Mouse (Mus musculus) heart, embryonic 11.5 days (tissue): ENCODE measurements at regions not wholly inside any gene's neighbourhood (a gene's known extent, or its start where the extent isn't known, plus 50 kb on each side); places are given as distances from the start of the nearest gene placed in this dataset.

Experiments used
- ATAC-seq: fragments of 200-750 bp; cut with Nextera tagmentation; replicated peaks from 2 replicates; pipeline ENCODE4 v1.8.0; 2017; ENCODE audit warnings: moderate library complexity; ENCODE audit not compliant: insufficient number of reproducible peaks, low FRiP score, low TSS enrichment
- H3K27ac ChIP-seq: fragments of 300-500 bp; sonication (generic); 2 replicates; pipeline ENCODE4 v1.5.1; 2014; ENCODE audit warnings: mild to moderate bottlenecking, low read depth, low read length
- H3K27me3 ChIP-seq: fragments of 300-500 bp; sonication (generic); 2 replicates; pipeline ENCODE4 v1.6.1; 2014; ENCODE audit warnings: mild to moderate bottlenecking, low read length, mixed read lengths; ENCODE audit not compliant: control insufficient read depth, insufficient read depth
- H3K36me3 ChIP-seq: fragments of 300-500 bp; sonication (generic); 2 replicates; pipeline ENCODE4 v1.6.1; 2014; ENCODE audit warnings: mild to moderate bottlenecking, low read length, moderate library complexity, mixed read lengths; ENCODE audit not compliant: control insufficient read depth, insufficient read depth
- H3K4me1 ChIP-seq: fragments of 300-500 bp; sonication (generic); 2 replicates; pipeline ENCODE4 v1.6.1; 2014; ENCODE audit warnings: low read length; ENCODE audit not compliant: control insufficient read depth, insufficient read depth
- H3K4me2 ChIP-seq: fragments of 300-500 bp; sonication (generic); 2 replicates; pipeline ENCODE4 v1.6.1; 2014; ENCODE audit warnings: mild to moderate bottlenecking, moderate library complexity
- H3K4me3 ChIP-seq: fragments of 300-500 bp; sonication (generic); 2 replicates; pipeline ENCODE4 v1.5.1; 2014; ENCODE audit warnings: low read depth, low read length
- H3K9ac ChIP-seq: fragments of 300-500 bp; sonication (generic); 2 replicates; pipeline ENCODE4 v1.6.1; 2014; ENCODE audit warnings: mild to moderate bottlenecking, low read depth, low read length, moderate library complexity
- H3K9me3 ChIP-seq: fragments of 300-500 bp; sonication (generic); replicated peaks from 2 replicates; pipeline ENCODE4 v1.6.1; 2016; ENCODE audit warnings: low read length; ENCODE audit not compliant: control insufficient read depth
- WGBS: fragments of 180-500 bp; shearing (Covaris S2); extraction: QIAGEN DNeasy Blood & Tissue Kit; methylation state at CpG from one replicate; pipeline ENCODE4 v1.1.7; 2014; ENCODE audit not compliant: insufficient replicate concordance; 5-methylcytosine and 5-hydroxymethylcytosine counted together

GRCm38 (mm10) chr4:89082838-89083237, 54.1 kb upstream of the Mtap start:
- H3K27me3 ChIP-seq, result no peaks in the 10 kb centered on the region
- no peaks in the 10 kb centered on the region for H3K4me1 ChIP-seq
- no peaks in the 10 kb centered on the region for H3K9me3 ChIP-seq
- H3K9ac ChIP-seq, result no peak overlapping the region
- H3K27ac ChIP-seq, result no peak overlapping the region
- no peak for ATAC-seq
- WGBS, result 37% methylated on average over 3 of the region's 3 CpGs
- no peak overlapping the region for H3K4me2 ChIP-seq
- no peaks in the 10 kb centered on the region for H3K36me3 ChIP-seq
- no peak overlapping the region for H3K4me3 ChIP-seq

GRCm38 (mm10) chr4:89078485-89078884, 58.4 kb upstream of the Mtap start:
- no peaks in the 10 kb centered on the region for H3K9me3 ChIP-seq
- WGBS, result 92% methylated on average over 9 of the region's 9 CpGs
- no peaks in the 10 kb centered on the region for H3K27me3 ChIP-seq
- H3K9ac ChIP-seq, result no peak overlapping the region
- H3K36me3 ChIP-seq, result no peaks in the 10 kb centered on the region
- H3K4me3 ChIP-seq, result no peak overlapping the region
- no peak for ATAC-seq
- no peak overlapping the region for H3K27ac ChIP-seq
- no peak overlapping the region for H3K4me2 ChIP-seq
- no peaks in the 10 kb centered on the region for H3K4me1 ChIP-seq

GRCm38 (mm10) chr4:89074705-89075104, 62.2 kb upstream of the Mtap start:
- Histone ChIP-seq H3K27ac (no peak overlapping the region), H3K9ac (no peak overlapping the region), H3K36me3 (no peaks in the 10 kb centered on the region), H3K4me1 (no peaks in the 10 kb centered on the region), H3K4me3 (no peak overlapping the region), H3K27me3 (no peaks in the 10 kb centered on the region), H3K4me2 (no peak overlapping the region), H3K9me3 (no peaks in the 10 kb centered on the region)
- no peak for ATAC-seq
- WGBS, result 66% methylated on average over 4 of the region's 4 CpGs

GRCm38 (mm10) chr4:89070430-89070829, 66.5 kb upstream of the Mtap start:
- no peaks in the 10 kb centered on the region for H3K36me3 ChIP-seq
- H3K4me1 ChIP-seq, result no peaks in the 10 kb centered on the region
- H3K27ac ChIP-seq, result no peak overlapping the region
- no peaks in the 10 kb centered on the region for H3K27me3 ChIP-seq
- H3K9ac ChIP-seq, result no peak overlapping the region
- H3K4me3 ChIP-seq, result no peak overlapping the region
- 70% methylated on average over 2 of the region's 2 CpGs for WGBS
- no peaks in the 10 kb centered on the region for H3K9me3 ChIP-seq
- H3K4me2 ChIP-seq, result no peak overlapping the region
- no peak for ATAC-seq

- Histone ChIP-seq H3K9me3 (no peaks in the 10 kb centered on the region), H3K4me2 (no peak overlapping the region), H3K36me3 (no peaks in the 10 kb centered on the region), H3K4me1 (no peaks in the 10 kb centered on the region), H3K4me3 (no peak overlapping the region), H3K9ac (no peak overlapping the region), H3K27ac (no peak overlapping the region), H3K27me3 (no peaks in the 10 kb centered on the region)
- WGBS, result 89% methylated on average over 7 of the region's 7 CpGs
- ATAC-seq, result no peak
These were observed 72.5 kb upstream of the Mtap start for GRCm38 (mm10) chr4:89064401-89064800.

- H3K4me1 ChIP-seq, result no peaks in the 10 kb centered on the region
- H3K9ac ChIP-seq, result no peak overlapping the region
- no peaks in the 10 kb centered on the region for H3K9me3 ChIP-seq
- no peak overlapping the region for H3K4me2 ChIP-seq
- H3K27me3 ChIP-seq, result no peaks in the 10 kb centered on the region
- no peaks in the 10 kb centered on the region for H3K36me3 ChIP-seq
- H3K27ac ChIP-seq, result no peak overlapping the region
- 84% methylated on average over 1 of the region's 1 CpGs for WGBS
- H3K4me3 ChIP-seq, result no peak overlapping the region
- no peak for ATAC-seq
These were observed 74.5 kb upstream of the Mtap start for GRCm38 (mm10) chr4:89062384-89062783.

- ATAC-seq, result no peak
- Histone ChIP-seq H3K4me2 (no peak overlapping the region), H3K9ac (no peak overlapping the region), H3K27me3 (no peaks in the 10 kb centered on the region), H3K4me1 (no peaks in the 10 kb centered on the region), H3K27ac (no peak overlapping the region), H3K4me3 (no peak overlapping the region), H3K9me3 (no peaks in the 10 kb centered on the region), H3K36me3 (no peaks in the 10 kb centered on the region)
- whole genome bisulfite sequencing, result 81% methylated on average over 4 of the region's 4 CpGs
These were observed 75.3 kb upstream of the Mtap start for GRCm38 (mm10) chr4:89061619-89062018.

- H3K9ac ChIP-seq, result no peak overlapping the region
- H3K36me3 ChIP-seq, result no peaks in the 10 kb centered on the region
- no peaks in the 10 kb centered on the region for H3K4me1 ChIP-seq
- H3K9me3 ChIP-seq, result no peaks in the 10 kb centered on the region
- no peak overlapping the region for H3K27ac ChIP-seq
- H3K4me3 ChIP-seq, result no peak overlapping the region
- H3K27me3 ChIP-seq, result no peaks in the 10 kb centered on the region
- no peak overlapping the region for H3K4me2 ChIP-seq
- ATAC-seq, result no peak
These were observed 79.3 kb upstream of the Mtap start for GRCm38 (mm10) chr4:89057573-89057972.

GRCm38 (mm10) chr4:89057135-89057534, 79.8 kb upstream of the Mtap start:
- H3K4me3 ChIP-seq, result no peak overlapping the region
- H3K4me2 ChIP-seq, result no peak overlapping the region
- no peak overlapping the region for H3K9ac ChIP-seq
- H3K27me3 ChIP-seq, result no peaks in the 10 kb centered on the region
- 63% methylated on average over 1 of the region's 1 CpGs for WGBS
- H3K36me3 ChIP-seq, result no peaks in the 10 kb centered on the region
- no peak for ATAC-seq
- no peak overlapping the region for H3K27ac ChIP-seq
- H3K4me1 ChIP-seq, result no peaks in the 10 kb centered on the region
- H3K9me3 ChIP-seq, result no peaks in the 10 kb centered on the region
